Mouse (Mus musculus) kidney, embryonic 14.5 days (tissue): ENCODE measurements around the gene Lefty2. TPM values are rescaled to one million over a fixed set of nuclear protein-coding genes. Genes with fewer than 3 reads are reported as not detected.

ENCODE experiments used
- ATAC-seq: fragments of 200-750 bp; cut with Nextera tagmentation; 2 replicates; pipeline ENCODE4 v1.8.0; 2017; ENCODE audit warnings: moderate number of reproducible peaks, mild to moderate bottlenecking, moderate TSS enrichment, moderate library complexity; ENCODE audit not compliant: low FRiP score, low TSS enrichment
- H3K27ac ChIP-seq: fragments of 300-500 bp; sonication (generic); 2 replicates; pipeline ENCODE4 v1.5.1; 2014; ENCODE audit warnings: low read depth, mild to moderate bottlenecking, low read length, moderate library complexity, mixed read lengths
- H3K27me3 ChIP-seq: fragments of 300-500 bp; sonication (generic); 2 replicates; pipeline ENCODE4 v1.6.1; 2014; ENCODE audit warnings: mild to moderate bottlenecking, low read length; ENCODE audit not compliant: control insufficient read depth, insufficient read depth
- H3K36me3 ChIP-seq: fragments of 300-500 bp; sonication (generic); 2 replicates; pipeline ENCODE4 v1.6.1; 2014; ENCODE audit warnings: low read length, mixed read lengths; ENCODE audit not compliant: control insufficient read depth, insufficient read depth
- H3K4me1 ChIP-seq: fragments of 300-500 bp; sonication (generic); 2 replicates; pipeline ENCODE4 v1.6.1; 2014; ENCODE audit warnings: low read length, mixed read lengths; ENCODE audit not compliant: control insufficient read depth, insufficient read depth
- H3K4me2 ChIP-seq: fragments of 300-500 bp; sonication (generic); replicated peaks from 2 replicates; pipeline ENCODE4 v1.6.1; 2014; ENCODE audit warnings: low read depth, mild to moderate bottlenecking, low read length
- H3K4me3 ChIP-seq: fragments of 300-500 bp; sonication (generic); 2 replicates; pipeline ENCODE4 v1.5.1; 2014; ENCODE audit warnings: mild to moderate bottlenecking, low read length
- H3K9ac ChIP-seq: fragments of 300-500 bp; sonication (generic); 2 replicates; pipeline ENCODE4 v1.6.1; 2014; ENCODE audit warnings: low read depth, mild to moderate bottlenecking, low read length, moderate library complexity
- H3K9me3 ChIP-seq: fragments of 300-500 bp; sonication (generic); 2 replicates; pipeline ENCODE4 v1.6.1; 2016; ENCODE audit warnings: low read length; ENCODE audit not compliant: control insufficient read depth
- WGBS: fragments of 180-500 bp; shearing (Covaris S2); extraction: QIAGEN DNeasy Blood & Tissue Kit; methylation state at CpG from one replicate; pipeline ENCODE4 v1.1.7; 2014; 5-methylcytosine and 5-hydroxymethylcytosine counted together
- polyA plus RNA-seq: library from polyadenylated mRNA; unstranded; fragments of >200 nt; fragmentation: Nextera tagmentation; extraction: Ambion mirVana; gene quantifications from 2 replicates; pipeline ENCODE4 v1.2.1, GENCODE M21; 2014

Lefty2 gene
- polyA plus RNA-seq, 1 experiment from 2014 or later = not detected

DNA sequence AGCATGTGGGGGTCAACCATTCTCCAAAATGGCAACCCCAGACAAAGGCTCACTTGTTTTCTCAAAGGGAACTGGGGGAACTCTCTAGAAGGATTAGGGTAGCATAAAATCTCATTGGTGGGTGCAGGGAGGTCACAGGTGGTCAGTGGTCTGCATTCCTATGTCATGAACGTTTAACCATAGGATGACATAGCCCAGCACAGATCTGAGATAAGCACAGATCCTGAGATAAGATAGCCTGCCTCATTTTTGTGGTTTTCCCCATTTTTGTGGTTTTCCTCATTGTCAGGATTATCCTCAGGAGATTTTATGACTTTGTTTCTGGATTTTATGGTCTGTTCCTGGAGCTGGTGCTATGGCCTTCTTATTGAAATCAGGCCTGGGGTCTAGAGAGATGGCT is 24.1 kb downstream of the Lefty2 start:
- Histone ChIP-seq H3K4me3 (no peak overlapping the region), H3K9ac (no peak overlapping the region), H3K9me3 (no peaks in the 10 kb centered on the region), H3K36me3 (no peaks in the 10 kb centered on the region), H3K4me2 (no peak overlapping the region), H3K27ac (no peak overlapping the region), H3K27me3 (no peaks in the 10 kb centered on the region), H3K4me1 (no peaks in the 10 kb centered on the region)
- ATAC-seq = no peak
- 65% methylated on average over 1 of the region's 1 CpGs for WGBS

DNA sequence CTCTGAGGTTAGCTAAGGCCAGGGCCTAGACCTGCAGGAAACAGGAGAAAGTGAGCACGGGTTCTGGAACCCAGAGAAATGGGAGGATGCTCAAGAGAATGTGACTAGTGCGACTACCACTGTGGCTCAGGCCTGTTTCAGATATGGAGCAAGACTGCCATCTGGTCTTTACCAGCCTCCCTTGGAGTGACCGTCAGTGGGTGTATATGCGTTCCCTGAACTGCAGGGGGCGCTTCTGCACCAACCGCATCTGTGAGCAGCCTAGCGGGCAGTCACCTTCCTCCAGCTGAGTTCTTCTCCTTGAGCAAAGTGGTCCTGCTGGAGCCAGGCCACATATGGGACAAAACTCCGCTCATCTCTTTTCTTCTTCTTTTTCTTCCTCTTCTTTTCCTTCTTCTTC is 26.8 kb downstream of the Lefty2 start:
- Histone ChIP-seq H3K27me3 (no peaks in the 10 kb centered on the region), H3K4me3 (no peak overlapping the region), H3K4me1 (no peaks in the 10 kb centered on the region), H3K27ac (no peak overlapping the region), H3K36me3 (no peaks in the 10 kb centered on the region), H3K4me2 (no peak overlapping the region), H3K9ac (no peak overlapping the region), H3K9me3 (no peaks in the 10 kb centered on the region)
- 40% methylated on average over 8 of the region's 8 CpGs for WGBS
- ATAC-seq = no peak

DNA sequence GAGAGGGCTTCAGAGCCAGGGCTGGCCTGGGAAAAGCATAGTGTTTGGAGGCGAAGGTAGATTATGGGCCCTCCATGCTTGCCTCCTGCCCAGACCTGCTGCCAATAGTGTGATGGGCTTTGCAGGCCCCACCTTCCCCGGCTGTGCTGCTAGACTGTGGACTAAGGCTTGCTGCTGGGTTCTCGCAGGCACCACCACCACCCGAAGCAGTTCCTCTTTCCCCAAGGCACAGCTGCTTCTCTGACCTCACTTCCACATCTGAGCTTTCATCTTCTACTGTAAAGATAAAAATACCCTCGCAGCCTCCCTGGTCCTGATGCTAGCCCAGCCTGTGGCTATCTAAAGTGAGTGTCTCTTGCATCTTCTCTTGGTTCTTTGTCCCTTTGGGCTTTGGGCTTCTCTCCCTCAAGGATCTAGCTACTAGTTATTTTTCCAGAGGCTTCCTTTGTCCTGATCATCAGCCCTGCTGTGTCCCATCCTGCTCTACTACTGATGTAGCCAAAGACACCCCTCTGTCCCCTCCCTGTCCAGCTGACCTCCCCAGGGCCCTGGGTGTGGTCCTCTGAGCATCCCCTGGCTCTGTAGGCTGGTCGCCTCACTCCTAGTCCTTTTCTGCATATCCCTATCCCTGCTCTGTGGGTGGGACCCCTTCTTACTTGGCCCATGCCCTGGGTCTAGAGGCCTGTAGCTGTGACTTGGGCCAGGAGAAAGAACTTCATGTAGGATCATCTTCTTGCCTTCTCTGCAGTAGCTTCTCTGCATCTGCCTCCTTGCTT is 29.6 kb downstream of the Lefty2 start:
- no peak overlapping the region for H3K9ac ChIP-seq
- H3K4me1 ChIP-seq = no peaks in the 10 kb centered on the region
- no peaks in the 10 kb centered on the region for H3K9me3 ChIP-seq
- no peak overlapping the region for H3K4me2 ChIP-seq
- 69% methylated on average over 6 of the region's 6 CpGs for WGBS
- H3K27me3 ChIP-seq = no peaks in the 10 kb centered on the region
- no peak overlapping the region for H3K27ac ChIP-seq
- ATAC-seq = no peak
- no peak overlapping the region for H3K4me3 ChIP-seq
- no peaks in the 10 kb centered on the region for H3K36me3 ChIP-seq

DNA sequence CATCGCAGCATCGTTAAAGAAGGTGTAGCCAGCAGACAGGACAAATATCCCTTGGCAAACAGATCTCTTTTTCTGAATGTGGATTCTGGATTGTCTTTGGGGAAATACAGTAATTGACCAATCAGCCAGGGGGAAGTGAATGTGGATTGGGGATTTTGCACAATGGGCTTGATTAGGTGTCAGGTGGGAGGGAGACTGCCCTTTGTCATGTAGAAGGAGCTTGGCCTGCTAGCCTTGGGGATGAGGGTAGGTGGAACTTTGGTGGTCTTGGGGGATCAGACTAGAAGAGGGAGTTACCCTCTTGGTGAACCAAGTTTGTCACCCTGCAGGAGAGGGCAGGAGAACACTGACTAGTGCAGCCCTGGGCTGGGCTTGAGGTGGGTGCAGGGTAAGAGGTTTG is 31.8 kb downstream of the Lefty2 start:
- WGBS = 30% methylated on average over 2 of the region's 2 CpGs
- H3K4me3 ChIP-seq = no peak overlapping the region
- H3K27ac ChIP-seq = no peak overlapping the region
- no peak for ATAC-seq
- no peaks in the 10 kb centered on the region for H3K4me1 ChIP-seq
- no peak overlapping the region for H3K4me2 ChIP-seq
- H3K27me3 ChIP-seq = no peaks in the 10 kb centered on the region
- H3K9me3 ChIP-seq = no peaks in the 10 kb centered on the region
- H3K36me3 ChIP-seq = no peaks in the 10 kb centered on the region
- H3K9ac ChIP-seq = no peak overlapping the region

DNA sequence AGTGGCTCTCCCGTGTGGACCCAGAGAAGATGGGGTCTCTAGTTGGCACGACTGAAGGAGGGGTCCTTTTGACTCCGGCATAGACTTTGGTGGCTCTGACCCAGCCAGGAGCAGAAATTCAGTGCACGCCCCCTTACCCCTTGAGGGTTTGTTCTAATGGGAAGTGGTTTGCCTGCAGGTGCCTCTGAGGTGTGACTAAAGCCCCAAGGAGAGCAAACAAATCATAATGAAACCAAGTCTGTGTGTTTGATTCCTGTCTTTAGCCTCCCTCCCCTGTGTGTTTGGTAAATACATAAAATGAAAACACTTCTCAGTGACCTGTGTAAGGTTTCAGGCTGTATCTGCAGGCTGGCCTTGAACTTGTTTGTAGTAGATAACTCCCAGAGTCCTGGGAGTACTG is 33.4 kb downstream of the Lefty2 start:
- Histone ChIP-seq H3K36me3 (no peaks in the 10 kb centered on the region), H3K4me3 (no peak overlapping the region), H3K9ac (no peak overlapping the region), H3K27me3 (no peaks in the 10 kb centered on the region), H3K4me2 (no peak overlapping the region), H3K27ac (no peak overlapping the region), H3K9me3 (no peaks in the 10 kb centered on the region), H3K4me1 (no peaks in the 10 kb centered on the region)
- 70% methylated on average over 4 of the region's 4 CpGs for WGBS
- ATAC-seq = no peak

DNA sequence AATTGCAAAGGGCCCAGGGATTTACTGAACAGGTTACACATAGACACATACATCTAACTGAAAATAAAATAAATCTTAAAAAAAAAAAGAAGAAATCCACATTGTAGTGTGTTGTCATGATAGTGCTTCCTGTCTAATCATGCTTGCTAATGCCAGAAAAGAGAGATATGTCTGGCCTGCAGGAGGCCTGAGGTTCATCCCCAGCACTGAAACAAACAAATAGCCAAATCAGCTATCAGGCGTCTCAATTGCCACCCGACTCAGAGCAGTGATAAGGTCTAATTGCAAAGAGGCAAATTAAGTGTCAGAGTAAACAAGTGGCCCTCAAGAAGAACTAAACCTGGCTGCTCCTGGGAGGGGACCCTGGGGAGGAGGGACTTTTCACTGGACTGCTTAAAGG is 36.7 kb downstream of the Lefty2 start:
- ATAC-seq = no peak
- peaks cover 13% of the 10 kb centered on the region for H3K27me3 ChIP-seq
- no peaks in the 10 kb centered on the region for H3K36me3 ChIP-seq
- no peak overlapping the region for H3K4me3 ChIP-seq
- H3K9ac ChIP-seq = no peak overlapping the region
- no peaks in the 10 kb centered on the region for H3K4me1 ChIP-seq
- H3K9me3 ChIP-seq = no peaks in the 10 kb centered on the region
- no peak overlapping the region for H3K4me2 ChIP-seq
- no peak overlapping the region for H3K27ac ChIP-seq
- 33% methylated on average over 2 of the region's 2 CpGs for WGBS

DNA sequence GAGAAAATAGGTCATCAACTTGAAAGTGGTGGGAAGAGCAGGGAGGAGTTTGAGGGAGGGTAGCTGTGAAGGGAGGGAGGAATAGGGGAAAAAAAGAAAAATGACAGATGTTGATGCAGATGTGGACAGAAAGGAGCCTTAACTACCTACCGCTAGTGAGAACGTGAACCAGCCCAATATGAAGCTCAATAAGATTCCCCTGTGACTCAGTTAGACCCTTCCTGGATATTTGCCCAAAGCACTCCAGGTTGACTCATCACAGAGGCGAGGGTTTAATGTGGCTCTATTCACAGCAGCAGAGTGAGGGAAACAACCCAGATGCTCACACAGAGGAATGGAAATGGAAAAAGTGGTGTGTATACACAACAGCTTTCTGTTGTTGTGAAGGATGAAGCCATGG is 38.2 kb downstream of the Lefty2 start:
- ATAC-seq = no peak
- no peak overlapping the region for H3K9ac ChIP-seq
- no peak overlapping the region for H3K4me2 ChIP-seq
- H3K27me3 ChIP-seq = peaks cover 27% of the 10 kb centered on the region
- no peaks in the 10 kb centered on the region for H3K4me1 ChIP-seq
- no peaks in the 10 kb centered on the region for H3K9me3 ChIP-seq
- H3K36me3 ChIP-seq = no peaks in the 10 kb centered on the region
- no peak overlapping the region for H3K27ac ChIP-seq
- no peak overlapping the region for H3K4me3 ChIP-seq
- WGBS = 75% methylated on average over 3 of the region's 3 CpGs

DNA sequence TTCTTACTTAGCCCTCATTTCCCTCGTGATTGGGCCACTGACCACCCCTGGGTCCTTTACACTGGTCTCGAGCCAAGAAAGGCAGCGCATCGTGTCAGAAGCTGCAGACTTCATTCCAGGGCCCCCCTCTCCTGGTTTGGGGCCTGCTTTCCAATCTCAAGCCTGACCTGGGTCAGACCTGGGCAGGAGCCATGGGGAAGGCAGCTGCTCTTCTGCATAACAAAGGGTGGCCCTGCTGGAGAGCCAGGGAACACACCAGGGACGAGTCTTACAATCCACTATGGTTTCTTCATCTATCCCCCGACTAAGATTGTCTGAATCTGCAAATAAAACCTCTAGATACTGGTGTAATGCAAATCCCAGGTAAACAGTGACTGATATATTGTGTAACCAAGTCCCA is 40.8 kb downstream of the Lefty2 start:
- Histone ChIP-seq H3K27ac (no peak overlapping the region), H3K9ac (no peak overlapping the region), H3K4me3 (no peak overlapping the region), H3K36me3 (no peaks in the 10 kb centered on the region), H3K4me1 (no peaks in the 10 kb centered on the region), H3K4me2 (no peak overlapping the region), H3K9me3 (no peaks in the 10 kb centered on the region), H3K27me3 (peaks cover 39% of the 10 kb centered on the region)
- WGBS = 23% methylated on average over 6 of the region's 6 CpGs
- no peak for ATAC-seq

DNA sequence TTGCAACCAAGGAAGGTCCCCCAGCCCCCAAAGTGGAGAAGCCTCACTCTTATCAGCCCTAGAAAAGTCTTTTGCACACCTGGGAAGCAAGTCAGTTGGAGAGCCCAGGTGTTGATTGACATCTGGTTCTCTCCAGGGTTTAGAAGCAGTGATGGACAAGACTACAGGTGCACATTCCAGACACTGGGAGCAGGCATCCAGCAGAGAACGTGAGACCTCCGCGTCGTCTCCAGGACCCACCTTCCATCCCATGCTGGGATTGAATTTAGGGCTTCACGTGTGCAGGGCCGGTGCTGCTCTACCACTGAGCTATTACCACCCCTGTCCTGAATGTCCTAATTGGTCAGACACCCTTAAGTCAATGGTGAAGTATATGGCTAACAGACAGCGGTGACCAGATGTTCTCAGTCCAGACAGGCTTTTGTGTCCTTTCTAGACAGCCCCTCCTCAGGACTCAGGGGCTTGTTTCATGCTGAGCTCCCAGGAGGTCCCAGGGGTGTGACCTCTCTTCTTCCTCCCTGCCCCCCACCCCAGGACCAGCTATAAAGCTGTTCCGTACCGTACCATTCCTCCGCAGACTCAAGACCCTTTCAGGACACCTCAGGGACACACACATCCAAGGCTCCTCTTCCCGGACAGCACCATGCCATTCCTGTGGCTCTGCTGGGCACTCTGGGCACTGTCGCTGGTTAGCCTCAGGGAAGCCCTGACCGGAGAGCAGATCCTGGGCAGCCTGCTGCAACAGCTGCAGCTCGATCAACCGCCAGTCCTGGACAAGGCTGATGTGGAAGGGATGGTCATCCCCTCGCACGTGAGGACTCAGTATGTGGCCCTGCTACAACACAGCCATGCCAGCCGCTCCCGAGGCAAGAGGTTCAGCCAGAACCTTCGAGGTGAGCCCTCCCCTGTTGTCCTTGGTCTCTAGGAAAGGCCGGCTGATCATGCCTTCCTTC is 41.8 kb downstream of the Lefty2 start, which contains the start of gene Lefty1:
Gene Lefty1 (plus strand): TSS at position 556 of the 953 bp plus-strand sequence.
- Histone ChIP-seq H3K27ac (no peak within 1 kb of the TSS), H3K9ac (no peak within 1 kb of the TSS), H3K4me2 (no peak within 1 kb of the TSS), H3K4me3 (no peak within 1 kb of the TSS), H3K4me1 (no peaks in the 10 kb centered on the region), H3K27me3 (peaks cover 39% of the 10 kb centered on the region), H3K36me3 (no peaks in the 10 kb centered on the region), H3K9me3 (no peaks in the 10 kb centered on the region)
- ATAC-seq = no peak
- 9% methylated on average over 21 of the region's 21 CpGs for WGBS
